Mouse (Mus musculus): ENCODE measurements around the gene Olfr1162.
"Not testable (repeated sequence)": the region's sequence is repeated elsewhere in the genome, so short reads cannot be mapped to it uniquely, and the experiment has no call there.

The Olfr1162 gene

DNA sequence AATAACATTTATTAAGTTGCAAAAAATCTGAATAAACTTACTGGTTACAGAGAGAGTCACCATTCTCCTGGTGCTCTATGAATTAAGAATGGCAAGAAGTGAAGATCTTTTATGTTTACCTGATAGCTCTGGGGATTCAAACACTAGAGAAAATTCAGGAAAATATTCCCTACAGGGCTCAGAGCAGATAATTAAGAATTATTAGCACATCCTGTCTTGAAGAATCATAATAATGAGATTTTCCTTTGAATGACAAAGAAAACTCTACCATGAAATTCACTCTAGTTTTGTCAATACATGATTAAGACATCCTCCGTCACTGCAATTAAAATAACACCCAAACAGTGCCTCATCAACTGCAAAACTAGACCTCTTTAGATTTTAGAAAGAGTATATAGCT is at the start of gene Olfr1162:
Olfr1162 (minus strand) TSS at position 101 of the 400 bp plus-strand sequence.
- DNase-seq = no peak

DNA sequence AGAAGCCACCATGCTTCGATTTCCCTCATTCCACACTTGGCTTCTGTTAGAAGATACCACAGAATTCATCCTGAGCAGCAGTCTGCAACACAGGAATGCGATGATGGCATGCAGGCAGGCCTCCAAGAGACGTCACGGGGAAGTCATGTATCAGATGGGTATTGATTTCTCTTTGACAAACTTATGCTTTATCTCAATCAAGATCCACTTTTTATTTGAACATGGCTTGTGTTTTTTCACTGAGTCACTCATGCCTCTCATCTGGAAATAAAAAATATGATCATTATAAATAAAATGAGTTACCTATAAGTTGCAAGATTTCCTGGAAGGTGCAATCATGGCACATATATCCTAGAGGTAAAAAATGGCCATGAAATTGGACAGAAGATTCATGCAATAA is 42.9 kb upstream of the Olfr1162 start, which contains the start of gene Olfr1164:
Olfr1164 (minus strand) TSS at position 101 of the 400 bp plus-strand sequence.
- no peak for DNase-seq

DNA sequence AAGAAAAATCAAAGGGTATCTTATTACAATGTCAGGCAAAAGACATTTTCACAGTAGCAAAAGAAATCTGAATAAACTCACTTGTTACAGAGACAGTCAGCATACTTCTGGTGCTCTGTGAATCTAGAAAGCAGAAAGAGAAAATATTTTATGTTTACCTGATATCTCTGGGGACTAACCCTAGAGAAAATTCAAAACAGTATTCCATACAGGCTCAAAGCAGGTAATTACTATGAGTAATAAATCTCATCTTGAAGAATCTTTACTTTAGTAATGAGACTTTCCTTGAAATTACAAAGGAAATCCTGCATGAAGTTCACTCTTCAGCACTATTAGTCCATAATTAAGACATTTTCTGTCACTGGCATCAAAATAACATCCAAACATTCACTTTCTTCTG is 20.8 kb upstream of the Olfr1162 start, which contains the start of gene Olfr1163:
Olfr1163 (minus strand) TSS at position 101 of the 400 bp plus-strand sequence.
- DNase-seq = no peak

DNA sequence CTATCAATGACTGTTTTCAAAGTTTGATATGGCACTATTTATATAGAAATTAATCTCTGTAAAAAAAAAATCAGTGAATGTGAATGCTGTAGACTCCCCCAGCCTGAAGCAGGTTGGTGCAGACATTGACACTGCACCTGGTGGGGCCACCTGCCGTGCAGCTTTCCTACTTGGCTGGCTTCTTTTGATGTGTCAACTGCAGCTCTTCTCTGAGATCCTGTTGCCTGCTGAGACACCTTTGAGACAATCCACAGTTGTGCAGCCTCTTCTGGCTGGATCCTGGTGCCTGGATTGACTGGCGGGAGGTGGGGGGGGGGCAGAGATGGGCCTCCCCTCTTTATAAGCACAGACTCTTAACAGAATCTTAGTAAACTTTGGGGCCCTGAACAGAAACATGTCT is 12.7 kb upstream of the Olfr1162 start:
- DNase-seq = no peak

DNA sequence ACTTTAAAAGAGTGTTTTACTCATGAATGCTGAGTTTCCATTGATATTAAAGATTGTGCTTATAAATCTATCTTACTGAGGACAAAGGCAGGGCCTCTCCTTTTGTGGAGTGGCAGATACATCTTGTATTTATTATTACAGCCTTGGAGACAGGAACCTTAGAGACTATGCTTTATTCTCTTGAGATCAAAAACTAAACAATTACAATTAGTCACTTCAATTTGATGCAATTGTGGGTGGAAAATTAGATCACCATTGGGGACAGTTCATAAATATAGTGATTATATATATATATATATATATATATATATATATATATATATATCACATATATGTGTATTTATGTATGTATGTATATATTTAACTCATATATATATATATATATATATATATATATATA is 13.3 kb downstream of the Olfr1162 start, which contains the start of gene Olfr73:
Olfr73 (minus strand) TSS at position 101 of the 400 bp plus-strand sequence.
- DNase-seq = no peak

DNA sequence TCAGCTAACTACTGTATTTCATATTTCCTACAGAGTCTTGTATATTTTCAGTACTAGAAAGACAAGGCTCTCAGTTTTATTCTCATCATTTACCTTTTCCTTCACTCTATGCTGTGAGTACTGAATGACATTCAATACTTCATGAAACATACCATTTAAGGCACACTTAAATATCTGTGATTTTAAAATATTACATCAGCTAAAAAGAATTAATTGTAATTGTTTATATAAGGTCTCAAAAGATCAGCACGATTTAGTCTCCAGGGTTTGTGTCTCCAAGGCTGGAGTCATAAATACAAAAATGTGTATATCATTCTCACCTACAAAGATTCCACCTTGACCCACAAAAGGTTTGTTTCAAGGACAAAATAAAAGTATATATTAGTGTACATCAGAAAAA is 28.5 kb downstream of the Olfr1162 start, which contains the start of gene Olfr1161:
Olfr1161 (plus strand) TSS at position 301 of the 400 bp plus-strand sequence.
- DNase-seq = not testable (repeated sequence)

DNA sequence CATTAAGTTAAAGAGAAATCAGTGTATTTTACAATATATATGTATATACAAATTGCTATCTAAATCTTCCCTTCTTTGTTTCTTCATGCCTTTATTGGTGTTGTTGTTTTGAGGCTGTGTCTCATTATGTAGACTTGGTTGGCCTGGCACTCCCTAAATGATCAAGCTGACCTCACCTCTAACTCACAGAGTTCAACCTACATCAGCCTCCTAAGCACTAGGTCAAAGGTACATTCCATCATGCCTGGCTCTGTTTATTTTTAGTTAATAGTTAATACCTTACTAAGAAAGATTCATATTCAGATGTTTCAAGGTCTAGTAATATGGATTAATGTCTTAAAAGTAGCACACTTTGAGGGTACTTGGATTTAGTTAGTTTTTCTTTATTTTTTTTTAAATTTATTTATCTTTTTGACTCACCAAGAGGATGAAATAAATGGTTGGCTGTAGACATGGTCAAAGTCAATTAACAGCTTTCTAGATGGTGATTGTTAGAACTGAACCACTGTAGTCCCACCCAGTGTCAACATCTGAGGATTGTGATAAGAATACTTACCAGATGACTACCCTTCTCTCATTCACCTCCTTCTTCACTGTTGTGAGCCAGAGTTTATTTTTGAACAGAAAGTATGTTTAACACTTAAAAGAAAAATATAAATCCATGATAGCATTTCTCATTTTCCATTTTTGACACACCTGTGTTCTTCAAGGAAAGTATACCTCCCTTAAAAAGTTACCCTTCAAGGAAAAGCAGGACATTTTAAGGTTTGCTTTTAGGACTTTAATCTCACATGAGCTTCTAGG is 43.2 kb downstream of the Olfr1162 start, which contains the start of gene Olfr1160:
Olfr1160 (minus strand) TSS at position 754 of the 804 bp plus-strand sequence.
- no peak for DNase-seq
